Mouse (Mus musculus) cerebellum, adult 2 months (tissue): ENCODE measurements at regions not wholly inside any gene's neighbourhood (a gene's known extent, or its start where the extent isn't known, plus 50 kb on each side); places are given as distances from the start of the nearest gene placed in this dataset.

ENCODE experiments used
- DNase-seq, 2 experiments: peaks; one replicate each; pipeline ENCODE4 v3.0.0; 2021
- H3K27ac ChIP-seq: fragments of 200-500 bp; 2 replicates; pipeline ENCODE4 v1.5.1; 2012; ENCODE audit warnings: low read length, control low read depth, inconsistent platforms; ENCODE audit not compliant: insufficient read depth
- H3K27me3 ChIP-seq: fragments of 200-500 bp; 2 replicates; pipeline ENCODE4 v1.6.1; 2012; ENCODE audit warnings: inconsistent platforms, mild to moderate bottlenecking, low read length, moderate library complexity; ENCODE audit not compliant: control insufficient read depth, insufficient read depth
- H3K4me1 ChIP-seq: fragments of 200-500 bp; 2 replicates; pipeline ENCODE4 v1.6.1; 2011; ENCODE audit warnings: low read length; ENCODE audit not compliant: control insufficient read depth, insufficient read depth
- H3K4me3 ChIP-seq: fragments of 200-500 bp; replicated peaks from 2 replicates; pipeline ENCODE3; 2011; ENCODE audit warnings: mild to moderate bottlenecking, low read depth, low read length, control low read depth; ENCODE audit not compliant: insufficient read depth
- CTCF ChIP-seq: fragments of 200-500 bp; IDR thresholded peaks from 2 replicates; pipeline ENCODE4 v1.5.1; 2011; ENCODE audit warnings: low read depth, mild to moderate bottlenecking, control low read depth, low read length, moderate library complexity, borderline replicate concordance; ENCODE audit not compliant: insufficient read depth
- POLR2A ChIP-seq: fragments of 200-500 bp; IDR thresholded peaks from 2 replicates; pipeline ENCODE4 v1.6.1; 2011; ENCODE audit warnings: low read length, control low read depth, borderline replicate concordance; ENCODE audit not compliant: insufficient read depth
- WGBS: fragments of 180-500 bp; shearing (Covaris S2); methylation state at CpG from one replicate; pipeline ENCODE4 v1.1.7; 2018; 5-methylcytosine and 5-hydroxymethylcytosine counted together

GRCm38 (mm10) chr8:8231996-8232632 lies 428.9 kb downstream of the Efnb2 start:
- WGBS: 58% methylated on average over 13 of the region's 13 CpGs
- no peak for DNase-seq

GRCm38 (mm10) chr8:8231308-8231985 lies 429.6 kb downstream of the Efnb2 start:
- TF ChIP-seq CTCF: no peak
- TF ChIP-seq POLR2A: no peak
- H3K27me3 ChIP-seq: no peaks in the 10 kb centered on the region
- peaks cover 5% of the 10 kb centered on the region for H3K4me1 ChIP-seq
- WGBS: 39% methylated on average over 6 of the region's 6 CpGs
- peak; percentile 25 to 54 for DNase-seq
- H3K27ac ChIP-seq: no peak overlapping the region
- H3K4me3 ChIP-seq: no peak overlapping the region

More at GRCm38 (mm10) chr8:8231996-8232632, 428.9 kb downstream of the Efnb2 start:
- no peak overlapping the region for H3K27ac ChIP-seq
- no peak overlapping the region for H3K4me3 ChIP-seq
- H3K27me3 ChIP-seq: no peaks in the 10 kb centered on the region
- H3K4me1 ChIP-seq: peaks cover 5% of the 10 kb centered on the region
- TF ChIP-seq CTCF (no peak), POLR2A (no peak)

GRCm38 (mm10) chr8:8225994-8226393 lies 435.0 kb downstream of the Efnb2 start:
- H3K27ac ChIP-seq: no peak overlapping the region
- H3K27me3 ChIP-seq: no peaks in the 10 kb centered on the region
- DNase-seq: no peak
- WGBS: 95% methylated on average over 2 of the region's 2 CpGs
- H3K4me1 ChIP-seq: no peaks in the 10 kb centered on the region
- TF ChIP-seq CTCF (no peak), POLR2A (no peak)
- no peak overlapping the region for H3K4me3 ChIP-seq

GRCm38 (mm10) chr8:8225175-8225830 lies 435.7 kb downstream of the Efnb2 start:
- WGBS: 54% methylated on average over 2 of the region's 2 CpGs
- peak; percentile 49; the same call in 1 of the 2 replicates for TF ChIP-seq CTCF
- no peak for TF ChIP-seq POLR2A
- Histone ChIP-seq H3K4me3 (no peak overlapping the region), H3K27ac (no peak overlapping the region), H3K4me1 (no peaks in the 10 kb centered on the region), H3K27me3 (no peaks in the 10 kb centered on the region)
- DNase-seq: peak in 1 of 2 experiments; percentile 29

GRCm38 (mm10) chr8:8220395-8221031 lies 440.5 kb downstream of the Efnb2 start:
- 80% methylated on average over 14 of the region's 14 CpGs for WGBS
- H3K4me1 ChIP-seq: no peaks in the 10 kb centered on the region
- no peak for DNase-seq
- no peak overlapping the region for H3K27ac ChIP-seq
- no peak overlapping the region for H3K4me3 ChIP-seq
- TF ChIP-seq POLR2A (no peak), CTCF (no peak)
- no peaks in the 10 kb centered on the region for H3K27me3 ChIP-seq

- Histone ChIP-seq H3K4me1 (no peaks in the 10 kb centered on the region), H3K4me3 (no peak overlapping the region), H3K27ac (no peak overlapping the region), H3K27me3 (no peaks in the 10 kb centered on the region)
- 56% methylated on average over 12 of the region's 12 CpGs for WGBS
- no peak for TF ChIP-seq CTCF
- no peak for TF ChIP-seq POLR2A
- no peak for DNase-seq
These were observed 441.2 kb downstream of the Efnb2 start for GRCm38 (mm10) chr8:8219701-8220394.

GRCm38 (mm10) chr8:8193036-8193435 lies 468.0 kb downstream of the Efnb2 start:
- H3K4me1 ChIP-seq: no peaks in the 10 kb centered on the region
- WGBS: 22% methylated on average over 3 of the region's 3 CpGs
- no peak overlapping the region for H3K27ac ChIP-seq
- no peak for TF ChIP-seq POLR2A
- TF ChIP-seq CTCF: no peak
- H3K27me3 ChIP-seq: no peaks in the 10 kb centered on the region
- H3K4me3 ChIP-seq: no peak overlapping the region
- DNase-seq: no peak
